Mouse (Mus musculus): ENCODE data around the gene Lyrm7. TPM values are rescaled to one million over a fixed set of nuclear protein-coding genes. Genes with fewer than 3 reads are reported as not detected.

The Lyrm7 gene
- polyA plus RNA-seq, 1 experiment from 2014 or later = 8.6 TPM

GRCm38 (mm10) chr11:54845470-54846442 is 15.0 kb downstream of the Lyrm7 start:
- no peak overlapping the region for H3K4me3 ChIP-seq (ENCODE audit: low read depth, low read length)
- no peak overlapping the region for H3K4me2 ChIP-seq (ENCODE audit: low read depth, low read length, severe bottlenecking)
- no peak for DNase-seq (ENCODE audit: low spot score)
- H3K27me3 ChIP-seq (ENCODE audit: control insufficient read depth, insufficient read depth, low read length) = no peaks in the 10 kb centered on the region
- no peaks in the 10 kb centered on the region for H3K9me3 ChIP-seq (ENCODE audit: control insufficient read depth, low read length)
- WGBS = 54% methylated on average over 8 of the region's 8 CpGs
- no peaks in the 10 kb centered on the region for H3K36me3 ChIP-seq (ENCODE audit: control insufficient read depth, insufficient read depth, low read length)
- 0 out of 2 replicates have a peak, but pooled peaks cover 2% of the 10 kb centered on the region for H3K4me1 ChIP-seq (replicated peaks; ENCODE audit: control insufficient read depth, insufficient read depth, low read length)
- 0 out of 2 replicates have a peak overlapping the region, but pooled peaks have one; percentile 18 for H3K27ac ChIP-seq (ENCODE audit: low read depth, low read length)
- ATAC-seq (replicated peaks; ENCODE audit: low FRiP score) = no peak
- H3K9ac ChIP-seq (ENCODE audit: low read length) = no peak overlapping the region

GRCm38 (mm10) chr11:54844959-54845358 is 15.8 kb downstream of the Lyrm7 start:
- no peak for DNase-seq (ENCODE audit: low spot score)
- WGBS = 84% methylated on average over 5 of the region's 5 CpGs
- Histone ChIP-seq H3K4me2 (ENCODE audit: low read depth, low read length, severe bottlenecking) (no peak overlapping the region), H3K27me3 (ENCODE audit: control insufficient read depth, insufficient read depth, low read length) (no peaks in the 10 kb centered on the region), H3K4me3 (ENCODE audit: low read depth, low read length) (no peak overlapping the region), H3K9me3 (ENCODE audit: control insufficient read depth, low read length) (no peaks in the 10 kb centered on the region), H3K9ac (ENCODE audit: low read length) (no peak overlapping the region), H3K27ac (ENCODE audit: low read depth, low read length) (no peak overlapping the region), H3K4me1 (replicated peaks; ENCODE audit: control insufficient read depth, insufficient read depth, low read length) (0 out of 2 replicates have a peak, but pooled peaks cover 2% of the 10 kb centered on the region), H3K36me3 (ENCODE audit: control insufficient read depth, insufficient read depth, low read length) (no peaks in the 10 kb centered on the region)
- no peak for ATAC-seq (replicated peaks; ENCODE audit: low FRiP score)

GRCm38 (mm10) chr11:54844424-54844823 is 16.3 kb downstream of the Lyrm7 start:
- no peak overlapping the region for H3K4me2 ChIP-seq (ENCODE audit: low read depth, low read length, severe bottlenecking)
- H3K27ac ChIP-seq (ENCODE audit: low read depth, low read length) = no peak overlapping the region
- WGBS = 83% methylated on average over 9 of the region's 9 CpGs
- H3K36me3 ChIP-seq (ENCODE audit: control insufficient read depth, insufficient read depth, low read length) = no peaks in the 10 kb centered on the region
- no peaks in the 10 kb centered on the region for H3K9me3 ChIP-seq (ENCODE audit: control insufficient read depth, low read length)
- H3K9ac ChIP-seq (ENCODE audit: low read length) = no peak overlapping the region
- no peaks in the 10 kb centered on the region for H3K27me3 ChIP-seq (ENCODE audit: control insufficient read depth, insufficient read depth, low read length)
- DNase-seq (ENCODE audit: low spot score) (no peak), ATAC-seq (replicated peaks; ENCODE audit: low FRiP score) (no peak)
- H3K4me1 ChIP-seq (replicated peaks; ENCODE audit: control insufficient read depth, insufficient read depth, low read length) = 0 out of 2 replicates have a peak, but pooled peaks cover 2% of the 10 kb centered on the region
- no peak overlapping the region for H3K4me3 ChIP-seq (ENCODE audit: low read depth, low read length)

- ATAC-seq (replicated peaks; ENCODE audit: low FRiP score) (no peak), DNase-seq (ENCODE audit: low spot score) (no peak)
- no peaks in the 10 kb centered on the region for H3K9me3 ChIP-seq (ENCODE audit: control insufficient read depth, low read length)
- H3K27me3 ChIP-seq (ENCODE audit: control insufficient read depth, insufficient read depth, low read length) = no peaks in the 10 kb centered on the region
- H3K36me3 ChIP-seq (ENCODE audit: control insufficient read depth, insufficient read depth, low read length) = no peaks in the 10 kb centered on the region
- no peak overlapping the region for H3K4me3 ChIP-seq (ENCODE audit: low read depth, low read length)
- H3K4me2 ChIP-seq (ENCODE audit: low read depth, low read length, severe bottlenecking) = no peak overlapping the region
- no peak overlapping the region for H3K27ac ChIP-seq (ENCODE audit: low read depth, low read length)
- WGBS = 95% methylated on average over 11 of the region's 11 CpGs
- no peak overlapping the region for H3K9ac ChIP-seq (ENCODE audit: low read length)
- 0 out of 2 replicates have a peak, but pooled peaks cover 2% of the 10 kb centered on the region for H3K4me1 ChIP-seq (replicated peaks; ENCODE audit: control insufficient read depth, insufficient read depth, low read length)
Observed at GRCm38 (mm10) chr11:54840891-54841290, 19.8 kb downstream of the Lyrm7 start.

GRCm38 (mm10) chr11:54839696-54840095 is 21.0 kb downstream of the Lyrm7 start:
- Histone ChIP-seq H3K4me1 (replicated peaks; ENCODE audit: control insufficient read depth, insufficient read depth, low read length) (no peaks in the 10 kb centered on the region), H3K27me3 (ENCODE audit: control insufficient read depth, insufficient read depth, low read length) (no peaks in the 10 kb centered on the region), H3K9ac (ENCODE audit: low read length) (no peak overlapping the region), H3K36me3 (ENCODE audit: control insufficient read depth, insufficient read depth, low read length) (no peaks in the 10 kb centered on the region), H3K4me3 (ENCODE audit: low read depth, low read length) (no peak overlapping the region), H3K4me2 (ENCODE audit: low read depth, low read length, severe bottlenecking) (no peak overlapping the region), H3K27ac (ENCODE audit: low read depth, low read length) (no peak overlapping the region), H3K9me3 (ENCODE audit: control insufficient read depth, low read length) (no peaks in the 10 kb centered on the region)
- DNase-seq (ENCODE audit: low spot score) = no peak
- WGBS = 91% methylated on average over 4 of the region's 4 CpGs
- ATAC-seq (replicated peaks; ENCODE audit: low FRiP score) = no peak

- Histone ChIP-seq H3K36me3 (ENCODE audit: control insufficient read depth, insufficient read depth, low read length) (no peaks in the 10 kb centered on the region), H3K27me3 (ENCODE audit: control insufficient read depth, insufficient read depth, low read length) (no peaks in the 10 kb centered on the region), H3K9me3 (ENCODE audit: control insufficient read depth, low read length) (no peaks in the 10 kb centered on the region), H3K4me1 (replicated peaks; ENCODE audit: control insufficient read depth, insufficient read depth, low read length) (no peaks in the 10 kb centered on the region), H3K9ac (ENCODE audit: low read length) (no peak overlapping the region), H3K4me3 (ENCODE audit: low read depth, low read length) (no peak overlapping the region), H3K27ac (ENCODE audit: low read depth, low read length) (no peak overlapping the region), H3K4me2 (ENCODE audit: low read depth, low read length, severe bottlenecking) (no peak overlapping the region)
- 87% methylated on average over 9 of the region's 9 CpGs for WGBS
- DNase-seq (ENCODE audit: low spot score) (no peak), ATAC-seq (replicated peaks; ENCODE audit: low FRiP score) (no peak)
Observed at GRCm38 (mm10) chr11:54836106-54836505, 24.6 kb downstream of the Lyrm7 start.

- H3K36me3 ChIP-seq (ENCODE audit: control insufficient read depth, insufficient read depth, low read length) = no peaks in the 10 kb centered on the region
- no peak overlapping the region for H3K9ac ChIP-seq (ENCODE audit: low read length)
- H3K9me3 ChIP-seq (ENCODE audit: control insufficient read depth, low read length) = no peaks in the 10 kb centered on the region
- DNase-seq (ENCODE audit: low spot score) (no peak), ATAC-seq (replicated peaks; ENCODE audit: low FRiP score) (no peak)
- no peak overlapping the region for H3K27ac ChIP-seq (ENCODE audit: low read depth, low read length)
- H3K4me2 ChIP-seq (ENCODE audit: low read depth, low read length, severe bottlenecking) = no peak overlapping the region
- no peaks in the 10 kb centered on the region for H3K4me1 ChIP-seq (replicated peaks; ENCODE audit: control insufficient read depth, insufficient read depth, low read length)
- no peaks in the 10 kb centered on the region for H3K27me3 ChIP-seq (ENCODE audit: control insufficient read depth, insufficient read depth, low read length)
- H3K4me3 ChIP-seq (ENCODE audit: low read depth, low read length) = no peak overlapping the region
- 57% methylated on average over 2 of the region's 2 CpGs for WGBS
Observed at GRCm38 (mm10) chr11:54834596-54834995, 26.1 kb downstream of the Lyrm7 start.

- H3K4me2 ChIP-seq (ENCODE audit: low read depth, low read length, severe bottlenecking) = no peak overlapping the region
- no peaks in the 10 kb centered on the region for H3K36me3 ChIP-seq (ENCODE audit: control insufficient read depth, insufficient read depth, low read length)
- H3K27ac ChIP-seq (ENCODE audit: low read depth, low read length) = no peak overlapping the region
- no peak overlapping the region for H3K9ac ChIP-seq (ENCODE audit: low read length)
- no peak overlapping the region for H3K4me3 ChIP-seq (ENCODE audit: low read depth, low read length)
- no peak for DNase-seq (ENCODE audit: low spot score)
- 92% methylated on average over 4 of the region's 4 CpGs for WGBS
- no peaks in the 10 kb centered on the region for H3K27me3 ChIP-seq (ENCODE audit: control insufficient read depth, insufficient read depth, low read length)
- H3K9me3 ChIP-seq (ENCODE audit: control insufficient read depth, low read length) = no peaks in the 10 kb centered on the region
- H3K4me1 ChIP-seq (replicated peaks; ENCODE audit: control insufficient read depth, insufficient read depth, low read length) = no peaks in the 10 kb centered on the region
- no peak for ATAC-seq (replicated peaks; ENCODE audit: low FRiP score)
Observed at GRCm38 (mm10) chr11:54833833-54834232, 26.9 kb downstream of the Lyrm7 start.
